Mouse (Mus musculus) left cerebral cortex, adult 2 months (tissue): ENCODE results near the gene Srsf9. TPM values are rescaled to one million over a fixed set of nuclear protein-coding genes. Genes with fewer than 3 reads are reported as not detected.
"Not testable (repeated sequence)": the region's sequence is repeated elsewhere in the genome, so short reads cannot be mapped to it uniquely, and the experiment has no call there.

Experiments used
- DNase-seq, 2 experiments: peaks; one replicate each; pipeline ENCODE4 v3.0.0; 2021 to 2022; ENCODE audit warnings: low spot score in 2 of 2, mixed read lengths in 1 of 2; ENCODE audit errors: extremely low spot score in 1 of 2
- H3K27ac ChIP-seq: fragments of 200-600 bp; 2 replicates; pipeline ENCODE4 v1.8.1; 2022
- H3K4me3 ChIP-seq: fragments of 200-600 bp; 2 replicates; pipeline ENCODE4 v1.8.1; 2022
- CTCF ChIP-seq: fragments of 200-600 bp; IDR thresholded peaks from 2 replicates; pipeline ENCODE4 v1.8.1; 2022; ENCODE audit warnings: antibody characterized with exemption, mild to moderate bottlenecking, moderate library complexity
- intact Hi-C: fragments of 180-260 bp; cut with DNase I; formaldehyde crosslinking; loops from one replicate; pipeline ENCODE4 v1.15.1; 2025
- total RNA-seq, 2 experiments: library from RNA; stranded (reverse); gene quantifications; 2 replicates each; pipeline ENCODE4 v1.2.3; 2021

Srsf9 gene
- total RNA-seq, 2 experiments from 2014 or later = 68.0 to 74.5 TPM

DNA sequence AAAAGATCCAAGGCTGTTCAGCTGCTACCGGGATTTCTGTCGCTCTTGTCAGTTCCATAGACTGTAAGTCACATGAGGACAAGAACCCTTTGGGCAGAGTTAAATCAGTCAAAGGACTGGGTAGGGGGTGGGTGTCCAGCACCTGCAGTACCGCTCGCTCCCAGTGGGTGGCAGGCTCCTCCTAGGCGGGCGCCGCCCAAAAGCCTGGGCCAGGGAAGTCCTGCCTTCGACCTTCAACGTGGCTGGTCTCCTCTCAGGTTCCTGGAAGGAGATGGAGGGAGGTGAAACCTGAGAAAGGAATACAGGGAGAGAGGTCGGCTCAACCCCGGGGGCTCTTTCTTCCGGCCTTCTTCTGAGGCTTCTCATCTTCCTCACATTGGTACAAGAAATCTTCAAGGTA lies 31.9 kb downstream of the Srsf9 start:
- peak; percentile 78 to 89 for DNase-seq
- TF ChIP-seq CTCF = peak; percentile 98
- intact Hi-C loops = loop anchor here (1.0 kb wide), 1 partner anchor 82 kb away; no protein-coding TSS in a partner anchor
- no peak overlapping the region for H3K4me3 ChIP-seq
- H3K27ac ChIP-seq = no peak overlapping the region

GRCm38 (mm10) chr5:115359438-115359837 lies 32.5 kb downstream of the Srsf9 start:
- Histone ChIP-seq H3K4me3 (no peak overlapping the region), H3K27ac (no peak overlapping the region)
- no peak for DNase-seq
- no peak for TF ChIP-seq CTCF
- intact Hi-C loops = loop anchor here (1.0 kb wide), 1 partner anchor 82 kb away; no protein-coding TSS in a partner anchor

DNA sequence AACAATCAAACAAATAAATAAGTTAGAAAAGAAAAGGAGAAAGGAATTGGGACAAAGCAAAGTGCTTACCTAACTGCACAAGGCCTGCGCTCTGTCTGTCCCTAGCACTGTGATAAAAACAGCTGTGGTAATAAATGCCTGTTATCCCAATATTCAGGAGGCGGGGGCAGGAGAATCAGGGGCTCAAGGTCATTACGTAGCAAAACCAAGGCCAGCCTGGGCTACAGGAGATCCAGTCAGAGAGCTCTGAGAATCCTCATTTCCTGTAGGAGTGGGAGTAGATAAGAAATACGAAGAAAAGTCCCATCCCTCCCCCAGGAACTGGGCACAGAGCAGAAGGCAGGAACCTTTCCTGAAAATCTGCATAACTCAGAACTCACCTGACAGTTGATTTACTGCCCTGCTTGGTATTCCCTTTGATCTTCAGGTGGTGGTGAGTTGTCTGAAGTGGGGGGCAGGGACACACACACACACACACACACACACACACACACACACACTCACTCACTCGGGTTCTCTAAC lies 32.9 kb downstream of the Srsf9 start:
- TF ChIP-seq CTCF = no peak
- Histone ChIP-seq H3K4me3 (no peak overlapping the region), H3K27ac (no peak overlapping the region)
- DNase-seq = no peak
- intact Hi-C loops = loop anchor here (1.0 to 10.0 kb wide), 2 partner anchors 81 to 185 kb away; no protein-coding TSS in a partner anchor

GRCm38 (mm10) chr5:115362216-115362615 lies 35.2 kb downstream of the Srsf9 start:
- TF ChIP-seq CTCF = no peak
- DNase-seq = no peak
- Histone ChIP-seq H3K27ac (no peak overlapping the region), H3K4me3 (no peak overlapping the region)
- intact Hi-C loops = loop anchor here (10.0 kb wide), 1 partner anchor 183 kb away; no protein-coding TSS in a partner anchor

DNA sequence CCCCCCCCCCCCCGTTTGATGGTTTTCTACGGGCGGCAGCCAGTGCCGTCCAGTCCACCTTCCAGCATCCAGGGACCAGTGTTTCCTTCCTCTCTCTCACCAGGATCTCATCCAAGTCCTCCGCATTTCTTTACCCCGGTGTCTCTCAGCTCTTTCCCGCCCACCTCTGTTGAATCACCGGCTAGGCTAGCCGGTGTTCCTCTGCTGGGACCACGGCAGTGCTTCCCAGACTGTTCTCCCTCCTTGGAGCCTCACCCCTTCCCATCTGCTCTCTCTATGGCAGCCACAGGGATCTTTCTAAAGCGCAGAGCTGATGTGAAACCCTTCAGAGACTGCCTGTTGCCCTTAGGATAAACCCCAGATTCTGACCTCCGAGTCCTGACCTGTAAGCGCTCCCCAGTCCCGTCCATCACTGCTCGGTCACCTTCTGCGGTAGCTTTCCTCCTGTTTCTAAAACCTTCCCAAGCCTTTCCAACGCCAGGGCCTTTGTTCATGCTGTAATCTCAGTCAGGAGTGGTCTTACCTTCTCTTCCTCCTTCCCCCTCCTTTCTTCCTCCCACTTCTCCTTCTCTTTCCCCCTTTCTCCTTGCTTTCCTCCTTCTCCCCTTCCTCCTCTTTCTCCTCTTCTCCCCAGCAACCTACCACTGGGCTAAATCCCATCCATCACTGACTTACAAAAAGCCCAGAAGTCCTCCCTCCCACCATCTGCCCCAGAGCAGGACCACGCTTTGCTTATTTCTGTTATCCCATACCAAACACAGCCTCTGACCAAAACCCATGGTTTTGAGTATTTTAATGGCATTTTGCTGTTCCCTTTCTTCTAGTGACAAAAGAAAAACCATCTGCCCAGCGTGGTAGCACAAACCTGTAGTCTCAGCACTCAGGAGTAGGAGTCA lies 36.1 kb downstream of the Srsf9 start:
- TF ChIP-seq CTCF = no peak
- DNase-seq = peak; percentile 62 to 66
- no peak overlapping the region for H3K4me3 ChIP-seq
- intact Hi-C loops = loop anchor here (10.0 kb wide), 1 partner anchor 182 kb away; no protein-coding TSS in a partner anchor
- peak overlapping the region; percentile 44; the same call in 1 of the 2 replicates for H3K27ac ChIP-seq

- intact Hi-C loops = loop anchor here (10.0 kb wide), 1 partner anchor 180 kb away; no protein-coding TSS in a partner anchor
- Histone ChIP-seq H3K4me3 (no peak overlapping the region), H3K27ac (no peak overlapping the region)
- TF ChIP-seq CTCF = no peak
- no peak for DNase-seq
These were observed 37.8 kb downstream of the Srsf9 start for GRCm38 (mm10) chr5:115364782-115365181.

DNA sequence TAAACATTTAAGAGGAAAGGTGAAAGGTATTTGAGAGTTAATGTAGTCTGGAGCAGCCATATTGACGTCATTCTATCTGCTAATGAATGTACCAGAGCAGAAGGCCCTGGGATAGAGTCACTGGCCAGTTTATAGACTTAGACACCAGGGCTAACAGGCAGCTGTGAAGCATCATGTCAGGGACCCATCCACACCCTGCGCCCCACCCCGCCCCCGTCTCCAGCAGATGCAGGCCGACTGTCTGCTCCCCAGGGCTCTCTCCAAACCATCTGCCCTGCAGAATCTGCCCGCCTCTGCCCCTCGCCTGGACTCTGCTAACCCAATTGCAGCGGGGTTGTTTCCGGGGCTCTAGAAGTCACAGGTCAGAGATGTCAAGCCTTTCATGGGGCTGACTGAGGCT lies 44.8 kb downstream of the Srsf9 start:
- intact Hi-C loops = no loop called here
- no peak for TF ChIP-seq CTCF
- no peak overlapping the region for H3K4me3 ChIP-seq
- no peak for DNase-seq
- H3K27ac ChIP-seq = no peak overlapping the region

DNA sequence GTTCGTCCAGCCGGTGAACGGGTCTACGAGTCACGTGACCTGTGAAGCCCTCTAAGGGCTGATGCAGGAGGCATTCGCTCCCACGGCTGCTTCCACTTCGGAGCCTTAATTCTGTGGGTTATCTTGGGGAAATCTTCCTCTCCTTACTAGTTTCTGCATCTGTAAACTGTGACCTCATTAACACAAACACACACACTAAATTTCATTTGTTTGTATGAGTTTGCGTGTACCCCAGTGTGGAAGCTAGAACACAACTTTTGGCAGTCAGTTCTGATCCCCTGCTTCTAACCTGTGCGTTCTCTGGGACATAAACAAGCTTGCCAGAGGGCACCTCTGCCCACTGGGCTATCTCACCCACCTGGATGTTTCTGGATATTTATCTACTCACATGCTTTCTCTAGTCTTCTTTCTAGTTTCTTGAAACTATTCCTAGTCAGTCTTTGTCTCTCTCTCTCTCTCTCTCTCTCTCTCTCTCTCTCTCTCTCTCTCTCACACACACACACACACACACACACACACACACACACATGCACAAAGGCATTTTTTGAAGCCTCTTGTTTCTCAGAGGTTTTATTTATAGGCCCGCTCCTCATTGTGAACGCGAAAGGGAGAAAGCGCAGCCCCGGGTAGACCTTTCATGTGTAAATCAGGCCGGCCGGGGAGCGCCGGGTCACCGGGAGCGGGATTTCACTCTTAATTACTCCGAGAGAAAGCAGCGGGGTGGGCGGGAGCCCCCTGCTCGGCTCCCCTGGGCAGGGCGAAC lies 46.6 kb downstream of the Srsf9 start:
- intact Hi-C loops = no loop called here
- H3K27ac ChIP-seq = no peak overlapping the region
- peak in 1 of 2 experiments; percentile 40 for DNase-seq
- no peak for TF ChIP-seq CTCF
- peak overlapping the region; percentile 30; the same call in 1 of the 2 replicates for H3K4me3 ChIP-seq

DNA sequence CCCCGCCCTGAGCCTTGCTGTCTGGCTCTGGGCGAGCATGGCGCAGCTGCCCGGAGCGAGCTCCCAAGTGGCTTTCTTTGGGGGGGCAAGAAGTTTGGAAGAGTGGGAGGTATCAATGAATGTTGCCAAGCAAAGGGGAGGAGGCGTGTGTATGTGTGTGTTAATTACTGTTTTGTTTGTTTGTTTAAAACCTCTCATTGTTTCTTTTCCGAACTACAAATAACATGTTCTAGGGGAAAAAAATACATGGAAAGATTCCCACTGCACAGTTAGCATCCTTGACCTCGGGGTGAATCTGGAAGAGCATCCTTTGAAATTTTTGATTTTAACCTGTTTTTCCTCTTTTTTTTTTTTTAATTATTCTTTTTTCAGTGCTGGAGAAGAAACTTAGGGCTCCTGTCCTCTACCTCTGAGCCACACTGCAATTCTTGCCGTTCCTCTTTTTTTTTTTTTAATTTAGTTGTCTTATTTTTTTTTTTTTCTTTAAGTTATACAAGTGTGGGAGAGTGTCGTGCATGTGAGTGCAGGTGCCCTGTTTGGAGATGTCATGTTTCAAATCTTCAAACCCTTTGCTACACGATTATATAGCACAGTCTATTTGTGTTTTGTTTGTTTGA lies 47.3 kb downstream of the Srsf9 start:
- no peak for TF ChIP-seq CTCF
- H3K4me3 ChIP-seq = peak overlapping the region; percentile 30; the same call in 1 of the 2 replicates
- intact Hi-C loops = no loop called here
- H3K27ac ChIP-seq = no peak overlapping the region
- DNase-seq = no peak

DNA sequence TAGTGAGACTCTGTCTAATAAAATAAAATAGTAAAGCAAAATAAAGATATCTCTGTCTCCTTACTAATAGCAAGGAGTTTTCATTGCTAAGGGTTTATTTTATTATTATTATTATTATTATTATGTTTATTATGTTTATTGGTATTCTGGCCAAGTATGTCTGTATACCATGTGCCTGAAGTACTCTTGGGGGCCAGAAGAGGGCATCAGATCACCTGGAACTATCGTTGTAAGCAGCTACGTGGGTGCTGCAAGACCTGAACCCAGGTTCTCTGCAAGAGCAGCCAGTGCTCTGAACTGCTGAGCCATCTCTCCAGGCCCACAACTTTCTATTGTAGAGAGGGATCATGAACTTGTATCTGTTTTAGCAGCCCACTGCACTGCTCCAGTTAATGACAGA lies 48.5 kb downstream of the Srsf9 start:
- H3K27ac ChIP-seq = no peak overlapping the region
- no peak for DNase-seq
- intact Hi-C loops = no loop called here
- no peak overlapping the region for H3K4me3 ChIP-seq
- TF ChIP-seq CTCF = no peak; the same call in none of the 2 replicates

DNA sequence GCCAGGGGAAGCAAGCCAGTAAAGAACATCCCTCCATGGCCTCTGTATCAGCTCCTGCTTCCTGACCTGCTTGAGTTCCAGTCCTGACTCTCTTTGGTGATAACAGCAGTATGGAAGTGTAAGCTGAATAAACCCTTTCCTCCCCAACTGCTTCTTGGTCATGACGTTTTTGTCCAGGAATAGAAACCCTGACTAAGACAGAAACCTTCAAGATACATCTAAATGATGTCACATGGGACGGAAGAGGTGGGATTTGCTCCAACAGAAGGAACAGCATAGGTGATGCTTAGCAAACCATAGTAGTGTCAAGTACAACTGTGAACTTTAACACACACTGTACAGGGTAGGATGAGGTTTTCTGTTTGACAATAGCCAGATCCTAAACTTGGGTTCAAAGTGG lies 51.9 kb downstream of the Srsf9 start:
- H3K4me3 ChIP-seq, DNase-seq, intact Hi-C loops, H3K27ac ChIP-seq: not testable (repeated sequence)

Other genes with a start within 250 kb of the Srsf9 start
- not detected for gene Gm10401, start 228.9 kb upstream of the Srsf9 start, total RNA-seq
- gene Acads, start 207.8 kb upstream of the Srsf9 start, total RNA-seq = 1 to 10 TPM; 6.5 to 7.2 TPM
- gene Unc119b, start 192.2 kb upstream of the Srsf9 start, total RNA-seq = 10 to 100 TPM; 25.2 to 31.0 TPM
- gene Mlec, start 169.0 kb upstream of the Srsf9 start, total RNA-seq = 10 to 100 TPM; 87.8 to 89.8 TPM
- 100 to 1,000 TPM; 319 to 335 TPM for gene Cabp1, start 132.8 kb upstream of the Srsf9 start, total RNA-seq
- gene Pop5, start 91.3 kb upstream of the Srsf9 start, total RNA-seq = 100 to 1,000 TPM; 116 to 117 TPM
- 100 to 1,000 TPM; 253 to 265 TPM for gene Rnf10, start 54.3 kb upstream of the Srsf9 start, total RNA-seq
- 10 to 100 TPM; 39.9 to 41.9 TPM for gene Coq5, start 47.5 kb upstream of the Srsf9 start, total RNA-seq
- gene Dynll1, start 26.2 kb upstream of the Srsf9 start, total RNA-seq = 100 to 1,000 TPM; 608 to 642 TPM
- gene Gatc, start 14.0 kb downstream of the Srsf9 start, total RNA-seq = 10 to 100 TPM; 20.6 to 20.9 TPM
- 10 to 100 TPM; 21.4 to 24.5 TPM for gene Triap1, start 14.0 kb downstream of the Srsf9 start, total RNA-seq
- 100 to 1,000 TPM; 701 to 719 TPM for gene Cox6a1, start 21.8 kb downstream of the Srsf9 start, total RNA-seq
- gene Msi1, start 102.4 kb downstream of the Srsf9 start, total RNA-seq = 10 to 100 TPM; 46.1 to 51.8 TPM
- not detected for gene Pla2g1b, start 139.1 kb downstream of the Srsf9 start, total RNA-seq
- gene Sirt4, start 157.5 kb downstream of the Srsf9 start, total RNA-seq = 10 to 100 TPM; 40.7 to 43.5 TPM
- 10 to 100 TPM; 22.8 to 25.7 TPM for gene Pxn, start 179.5 kb downstream of the Srsf9 start, total RNA-seq
- gene Rplp0, start 232.3 kb downstream of the Srsf9 start, total RNA-seq = 100 to 1,000 TPM; 183 to 187 TPM
- 10 to 100 TPM; 70.7 to 73.2 TPM for gene Gcn1l1, start 238.1 kb downstream of the Srsf9 start, total RNA-seq